Mouse (Mus musculus) kidney, postnatal 10 days (tissue): Measurements from ENCODE around the gene Cnmd.
A peak's percentile ranks its signal among the peaks of the same experiment; 100 is the strongest.

Experiments used
- DNase-seq: peaks from one replicate; pipeline ENCODE4 v3.0.0; 2021; ENCODE audit warnings: mixed read lengths

The Cnmd gene

DNA sequence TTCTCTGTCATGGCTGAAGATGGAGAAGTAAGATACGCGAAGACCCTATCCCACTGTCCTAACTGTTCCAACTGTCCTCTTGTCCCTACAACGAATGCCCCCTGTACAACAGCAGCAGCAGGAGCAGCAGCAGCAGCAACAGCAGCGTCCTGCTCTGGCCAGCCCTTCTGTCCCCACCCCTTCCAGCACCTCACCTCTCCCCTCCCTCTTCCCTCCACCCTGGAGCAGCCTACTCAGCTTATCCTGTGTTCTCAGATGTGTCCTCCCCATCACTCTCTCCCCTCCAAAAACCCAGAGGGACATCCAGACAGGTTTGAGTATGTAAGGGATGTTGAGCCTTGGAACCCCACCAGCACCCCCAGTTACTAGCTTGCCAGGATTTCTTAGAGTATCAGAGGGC is at the start of gene Cnmd:
TSS of gene Cnmd (minus strand) at position 170 of the 400 bp plus-strand sequence.
- DNase-seq: no peak

DNA sequence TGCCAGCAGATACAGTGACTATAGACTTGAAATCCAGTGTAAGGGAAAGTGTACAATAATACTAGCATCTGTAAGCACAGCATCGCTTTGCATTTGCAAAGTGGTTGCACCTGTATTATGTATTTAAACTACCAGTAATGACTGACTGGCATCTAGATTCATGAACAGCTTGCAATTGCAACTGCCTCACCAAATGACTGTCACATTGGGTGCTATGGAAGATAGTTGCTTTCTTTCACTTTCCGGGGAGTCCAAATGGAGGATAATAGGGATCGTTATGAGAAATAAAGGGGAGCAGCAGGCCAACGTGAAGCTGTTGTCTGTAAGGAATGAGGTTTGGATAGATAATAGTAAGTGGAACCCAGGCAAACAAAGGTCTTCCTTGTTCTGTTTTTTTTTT is 49.3 kb upstream of the Cnmd start:
- no peak for DNase-seq

DNA sequence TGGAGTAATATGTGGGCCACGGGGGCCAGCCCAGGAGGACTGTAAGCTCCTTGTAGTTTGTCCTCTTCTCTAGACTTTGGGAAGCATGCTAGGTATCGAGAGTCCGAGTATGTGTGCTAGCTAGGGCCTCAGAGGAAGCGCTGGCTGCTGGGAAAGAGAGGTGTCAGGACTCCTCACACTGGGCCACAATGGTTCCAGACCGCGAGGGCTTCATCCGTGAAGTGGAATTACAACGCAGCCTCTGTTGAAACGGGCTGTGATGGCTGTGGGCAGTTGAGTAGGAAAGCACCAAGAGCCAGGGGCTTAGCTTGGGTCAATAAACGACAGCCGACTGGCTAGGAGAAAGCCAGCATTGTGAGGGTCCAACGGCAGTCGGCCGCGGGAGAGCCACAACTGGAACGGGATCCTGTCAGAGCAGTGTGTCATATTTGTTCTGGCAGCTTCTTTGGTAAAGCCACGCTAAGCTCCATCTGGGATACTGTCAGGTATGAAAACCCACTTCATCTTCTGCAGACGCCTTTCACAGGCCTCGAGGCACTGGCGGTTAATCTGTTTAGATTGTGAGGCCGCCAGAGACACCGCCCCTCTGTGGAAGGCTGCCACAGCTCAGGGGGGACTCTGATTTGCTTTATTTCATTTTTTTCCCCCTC is 41.7 kb upstream of the Cnmd start:
- DNase-seq: no peak

DNA sequence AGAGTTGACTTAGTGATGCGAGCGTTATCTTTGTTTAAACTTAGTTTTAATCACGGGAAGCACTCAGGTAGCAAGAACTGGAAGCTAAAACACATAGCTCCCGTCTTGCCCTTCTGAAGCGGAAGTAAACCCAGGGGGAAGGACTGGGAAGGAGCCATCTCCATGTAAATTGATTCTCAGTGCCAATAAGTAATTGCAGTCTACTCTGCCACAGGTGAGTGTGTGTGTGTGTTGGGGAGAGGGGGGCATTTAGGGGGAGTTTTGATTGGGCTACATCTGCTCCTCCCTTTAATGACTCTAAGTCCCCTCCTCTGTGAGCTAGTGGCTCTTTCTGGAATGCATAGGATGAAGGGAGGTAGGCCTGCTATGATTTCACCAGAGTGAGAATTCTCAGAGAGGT is 39.6 kb upstream of the Cnmd start:
- no peak for DNase-seq

DNA sequence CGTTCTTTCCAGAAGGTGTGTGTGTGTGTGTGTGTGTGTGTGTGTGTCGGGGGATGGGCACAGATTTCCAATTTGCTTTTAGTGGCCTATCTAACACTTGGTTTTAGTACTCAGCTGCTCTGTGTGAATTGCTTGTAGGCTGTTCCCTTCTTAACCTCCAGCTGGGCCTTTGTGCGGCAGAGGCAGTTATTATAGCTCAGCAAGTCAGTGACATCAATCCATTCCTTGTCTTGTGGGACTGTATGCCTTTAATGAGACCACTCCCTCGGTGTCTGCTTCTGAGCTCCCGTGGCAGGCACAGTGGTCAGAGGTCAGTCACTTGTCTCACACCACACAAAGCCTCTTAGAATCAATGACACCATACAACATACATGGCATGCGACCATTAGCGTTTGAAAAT is 39.1 kb upstream of the Cnmd start:
- DNase-seq: no peak

DNA sequence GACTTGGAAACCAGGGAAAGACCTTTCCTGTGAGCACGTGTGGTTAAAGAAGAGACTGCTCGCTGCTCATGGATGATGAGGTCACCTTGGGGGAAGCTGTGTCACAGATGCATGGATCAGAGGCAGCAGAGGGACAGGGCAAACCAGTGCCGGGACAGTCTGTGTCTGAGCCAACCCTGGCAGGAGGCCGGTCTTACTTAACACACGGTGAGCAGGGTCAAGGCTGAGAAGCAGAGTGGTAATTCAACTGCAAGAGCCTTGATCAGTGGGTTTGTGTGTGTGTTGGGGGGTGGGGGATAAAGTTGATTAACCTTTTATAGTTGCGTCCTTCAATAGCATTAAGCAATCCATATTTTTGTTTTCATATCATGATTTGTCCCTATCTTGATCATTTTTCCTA is 37.4 kb upstream of the Cnmd start:
- no peak for DNase-seq

DNA sequence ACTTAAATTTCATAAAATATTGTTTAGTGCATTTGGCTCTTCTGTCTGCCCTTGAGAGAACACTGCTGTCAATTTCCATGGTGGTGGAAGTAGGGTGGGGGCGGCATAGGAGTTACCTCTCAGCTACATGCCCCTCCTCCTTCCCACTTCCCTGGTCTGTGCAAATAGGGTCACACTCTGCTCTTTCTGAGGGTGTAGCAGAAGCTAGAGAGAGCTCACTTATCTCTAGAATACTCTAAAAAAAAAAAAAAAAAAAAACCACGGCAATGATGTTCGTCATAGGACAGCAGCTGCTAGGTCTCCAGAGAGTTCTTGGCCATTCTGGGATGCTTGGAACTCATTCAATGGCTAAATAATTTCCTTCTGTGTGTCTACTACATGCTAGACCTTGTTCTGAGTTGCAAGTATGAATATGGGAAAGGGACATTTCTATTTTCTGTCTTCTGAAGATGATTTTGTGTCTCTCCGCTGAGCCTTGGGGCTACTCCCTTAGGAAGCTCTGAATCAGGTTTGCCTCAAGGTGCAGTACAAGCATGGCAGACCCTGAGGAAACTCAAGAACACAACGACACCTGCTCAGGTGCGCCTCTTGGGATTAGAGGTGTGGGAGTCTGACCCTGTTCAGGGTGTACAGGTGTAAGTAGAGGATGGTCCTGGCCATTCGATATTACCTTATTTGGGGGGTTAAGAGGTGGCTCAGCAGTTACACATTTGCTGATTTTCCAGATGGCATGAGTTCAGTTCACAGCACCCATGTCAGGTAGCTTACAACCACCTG is 28.3 kb upstream of the Cnmd start:
- peak; percentile 8 for DNase-seq

DNA sequence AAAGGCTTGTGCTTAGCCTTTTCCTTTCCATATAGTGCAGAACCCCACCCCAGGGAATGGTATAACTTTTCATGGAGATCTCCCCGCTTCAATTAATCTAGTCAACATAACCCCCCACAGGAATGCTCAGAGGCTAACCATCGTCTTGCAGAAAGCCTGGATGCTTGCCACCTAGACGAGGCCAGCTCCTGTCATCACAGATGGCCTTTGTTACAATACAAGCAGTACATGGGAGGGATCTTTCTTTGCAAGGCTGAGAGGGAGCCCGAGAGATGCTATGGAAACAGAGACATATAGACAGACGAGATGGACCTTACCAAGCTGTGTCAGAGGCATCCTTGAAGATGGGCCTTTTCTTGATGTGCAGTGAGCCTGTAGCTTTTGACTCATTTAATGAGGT is 18.7 kb upstream of the Cnmd start:
- DNase-seq: peak; percentile 41

DNA sequence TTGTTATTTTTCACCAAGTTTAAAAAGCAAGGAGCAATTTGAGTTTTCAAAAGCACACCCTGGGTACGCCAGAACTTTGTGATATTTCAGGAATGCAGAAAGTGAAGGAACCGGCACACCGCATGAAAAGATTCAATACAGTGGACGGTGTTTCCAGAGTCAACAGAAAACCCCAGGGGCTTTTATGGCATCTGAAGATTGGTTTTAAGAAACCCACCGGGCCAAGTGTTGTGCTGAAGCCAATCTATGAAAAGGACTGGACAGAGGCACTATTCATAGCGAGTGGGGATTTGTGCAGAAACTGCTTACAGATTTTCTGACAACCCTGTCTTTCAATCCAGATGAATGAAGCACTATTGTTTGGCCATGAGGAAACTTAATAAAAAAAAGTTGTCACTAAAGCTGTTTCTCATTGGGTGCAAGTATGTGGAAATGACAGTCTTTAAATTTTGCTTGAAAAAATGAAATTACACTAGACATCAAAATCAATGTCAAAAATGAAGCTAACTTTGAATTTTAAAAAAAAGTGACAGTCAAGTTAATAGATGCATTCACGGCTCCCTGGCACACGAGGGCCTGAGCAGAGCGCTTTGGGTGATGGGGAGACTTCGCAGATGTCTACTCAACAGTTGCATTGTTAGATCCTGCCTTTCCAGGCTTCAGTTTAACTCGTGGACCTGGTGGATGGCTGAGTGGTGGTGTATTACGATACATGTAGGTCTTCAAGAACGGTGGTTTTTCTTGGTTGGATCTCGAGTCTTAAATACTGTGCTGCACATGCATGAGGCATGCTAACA is 16.1 kb upstream of the Cnmd start:
- DNase-seq: no peak

DNA sequence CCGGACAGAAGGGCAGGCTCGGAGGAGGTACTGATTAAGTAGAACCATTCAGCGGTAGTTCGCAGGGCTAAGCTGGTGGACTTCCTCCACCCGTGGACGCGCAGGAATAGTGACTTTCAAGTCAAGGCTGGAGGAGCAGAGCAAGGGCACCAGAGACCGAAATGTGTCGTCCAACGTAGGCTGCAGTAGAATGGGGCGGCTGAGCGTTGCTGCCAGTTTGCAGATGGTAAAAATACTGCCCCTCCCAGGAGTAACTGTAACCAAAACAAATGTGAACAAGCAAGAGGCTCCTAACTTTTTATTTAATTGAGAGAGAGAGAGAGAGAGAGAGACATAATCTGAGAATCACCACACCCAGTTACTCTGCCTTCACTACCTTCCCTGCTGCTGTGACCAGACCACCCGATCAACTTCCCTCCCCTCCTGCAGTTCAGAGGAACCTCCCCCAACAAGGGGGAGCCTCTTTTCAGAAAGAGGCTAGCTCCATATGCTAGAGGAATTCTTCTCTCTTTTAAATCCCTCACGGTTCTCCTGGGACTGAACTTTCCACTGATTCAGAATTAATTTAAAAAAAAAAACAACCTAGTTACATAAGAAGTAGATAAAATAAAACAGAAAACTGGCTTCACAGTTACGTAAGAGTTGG is 15.3 kb upstream of the Cnmd start:
- DNase-seq: no peak

DNA sequence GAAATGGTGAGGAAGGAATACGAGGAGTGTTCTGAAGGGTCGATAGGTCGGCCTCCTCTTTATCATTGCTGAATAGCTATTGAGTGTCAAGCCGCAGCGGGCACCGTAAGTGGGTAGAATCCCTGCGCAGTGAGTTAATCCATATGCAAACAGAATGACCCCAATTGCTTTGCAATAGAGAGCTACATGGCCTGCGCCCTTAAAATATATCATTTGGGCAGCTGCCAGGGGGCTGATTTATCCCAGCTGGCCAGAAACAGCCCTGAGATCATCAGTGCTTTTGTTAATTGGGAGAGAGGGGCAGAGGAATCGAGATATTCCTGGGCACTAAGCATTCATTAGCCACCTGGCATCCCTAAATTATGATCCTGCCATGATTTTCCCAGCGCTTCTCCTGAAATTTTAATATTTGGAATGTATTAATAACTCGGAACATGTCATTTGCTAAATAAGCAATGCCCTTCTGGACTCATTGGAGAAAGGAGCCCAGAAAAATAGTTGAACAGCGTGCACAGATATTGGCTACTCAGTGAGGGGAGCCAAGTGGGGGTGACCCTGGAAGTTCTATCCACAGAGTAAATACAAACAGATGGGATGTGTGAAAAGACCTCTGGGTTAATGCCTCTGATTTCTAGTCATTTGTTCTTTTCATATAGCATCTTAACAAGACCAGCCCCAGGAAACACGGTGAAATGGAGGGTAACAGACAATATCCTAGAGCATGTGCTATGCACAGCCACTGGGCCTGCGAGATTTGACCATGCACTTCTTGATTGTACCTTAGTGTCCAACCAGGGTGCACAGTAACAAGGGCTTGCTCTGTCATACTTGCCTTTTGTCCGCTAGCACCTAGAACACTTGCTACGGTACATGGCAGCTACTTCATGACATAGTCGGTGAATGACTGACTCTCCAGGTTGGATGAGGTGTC is 11.4 kb upstream of the Cnmd start:
- DNase-seq: peak; percentile 64

DNA sequence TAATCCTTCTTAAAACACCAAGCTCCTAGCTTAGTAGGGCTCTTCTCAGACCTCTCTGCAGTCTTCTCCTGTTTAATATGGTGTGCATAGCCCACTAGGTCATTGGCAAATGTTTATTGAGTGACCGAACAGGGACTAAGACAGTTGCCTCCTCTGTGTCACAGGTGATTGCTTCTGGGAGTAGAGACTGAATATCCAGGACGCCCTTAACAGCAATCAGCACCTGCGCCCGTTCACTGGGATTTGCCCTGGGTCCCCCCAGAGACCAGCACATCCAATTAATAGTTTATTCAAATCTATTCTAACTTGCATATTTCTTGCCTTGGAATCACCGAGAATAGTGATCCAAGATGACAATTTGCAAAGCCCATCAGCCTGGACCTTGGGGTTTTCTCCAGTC is 10.6 kb upstream of the Cnmd start:
- DNase-seq: no peak

DNA sequence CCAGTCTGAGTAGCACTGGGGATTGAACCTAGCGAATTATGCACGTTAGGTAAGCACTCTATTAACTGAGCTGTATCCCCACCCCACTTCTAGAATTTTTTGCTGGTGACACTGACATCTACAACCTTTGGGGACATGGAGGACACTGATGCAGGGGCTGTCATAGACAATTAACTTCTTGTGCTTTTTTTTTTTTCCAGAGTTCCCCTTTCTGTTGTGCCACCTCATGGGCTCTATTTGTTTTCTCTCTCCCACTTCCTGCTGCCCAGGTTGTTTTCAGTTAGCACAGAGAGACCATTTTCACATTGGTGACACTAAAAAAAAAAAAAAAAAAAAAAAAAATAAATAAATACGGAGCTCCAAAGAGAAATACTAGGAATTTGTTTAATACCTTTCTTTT is 9.0 kb upstream of the Cnmd start:
- no peak for DNase-seq

DNA sequence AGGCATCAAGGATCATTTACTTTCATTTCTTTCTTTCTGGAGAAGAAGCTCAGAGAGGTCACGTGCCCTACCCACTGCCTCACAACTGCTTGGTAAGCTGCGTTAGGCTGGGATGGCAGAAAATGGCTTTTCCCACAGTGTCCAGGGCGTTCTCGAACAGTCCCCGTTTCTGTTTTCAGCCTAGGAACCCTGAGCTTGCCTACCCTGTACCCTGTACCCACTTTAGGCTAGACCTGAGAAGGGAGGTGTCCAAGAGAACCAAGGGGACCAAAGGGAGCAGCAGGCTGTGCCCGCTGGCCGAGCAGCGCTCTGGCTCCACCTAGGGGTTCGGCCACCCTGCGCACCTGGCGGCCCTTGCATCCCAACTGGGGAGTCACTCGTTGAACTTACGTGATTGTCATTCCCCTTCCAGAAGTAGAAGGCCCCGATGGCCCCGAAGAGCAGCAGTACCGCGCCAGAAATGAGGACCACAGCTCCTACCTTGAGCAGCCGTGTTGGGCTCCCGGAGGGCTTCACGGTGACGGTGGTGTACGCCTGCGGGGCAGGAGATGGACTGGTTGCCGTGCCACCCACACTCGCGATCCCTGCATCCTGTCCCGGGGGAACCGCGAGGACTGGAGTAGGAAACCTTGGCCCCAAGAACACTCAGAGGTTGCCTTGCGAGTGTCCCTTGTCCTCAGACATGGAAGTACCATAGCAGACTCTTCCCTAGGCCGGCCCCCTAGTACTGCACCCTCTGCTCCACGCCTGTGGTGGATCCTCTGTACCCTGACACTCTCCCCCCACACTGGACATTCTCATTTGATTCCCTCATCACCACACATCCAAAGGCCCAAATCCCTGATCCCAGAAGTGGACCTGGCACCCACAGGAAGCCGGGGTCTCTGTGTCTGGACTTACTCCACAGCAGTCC is 709 bp downstream of the Cnmd start:
- peak; percentile 81 for DNase-seq

DNA sequence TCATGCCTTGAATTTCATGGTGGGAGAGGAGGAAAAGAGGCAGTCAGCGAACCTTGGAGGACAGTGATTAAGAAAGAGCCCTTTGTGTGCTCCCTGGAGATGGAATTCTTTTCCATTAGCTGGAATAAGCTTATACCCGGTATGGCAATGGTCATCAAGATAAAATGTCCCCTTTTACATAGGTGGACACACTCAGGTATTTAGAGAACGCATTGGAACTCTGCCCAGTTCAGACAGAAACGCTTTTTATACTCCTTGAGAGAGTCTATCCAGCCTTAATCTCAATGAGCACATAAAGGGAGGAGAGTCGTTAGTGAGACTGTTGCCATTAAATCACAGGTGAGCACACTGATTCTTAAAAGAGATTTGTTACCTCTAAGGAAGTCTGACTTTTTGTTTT is 1.5 kb downstream of the Cnmd start:
- no peak for DNase-seq

DNA sequence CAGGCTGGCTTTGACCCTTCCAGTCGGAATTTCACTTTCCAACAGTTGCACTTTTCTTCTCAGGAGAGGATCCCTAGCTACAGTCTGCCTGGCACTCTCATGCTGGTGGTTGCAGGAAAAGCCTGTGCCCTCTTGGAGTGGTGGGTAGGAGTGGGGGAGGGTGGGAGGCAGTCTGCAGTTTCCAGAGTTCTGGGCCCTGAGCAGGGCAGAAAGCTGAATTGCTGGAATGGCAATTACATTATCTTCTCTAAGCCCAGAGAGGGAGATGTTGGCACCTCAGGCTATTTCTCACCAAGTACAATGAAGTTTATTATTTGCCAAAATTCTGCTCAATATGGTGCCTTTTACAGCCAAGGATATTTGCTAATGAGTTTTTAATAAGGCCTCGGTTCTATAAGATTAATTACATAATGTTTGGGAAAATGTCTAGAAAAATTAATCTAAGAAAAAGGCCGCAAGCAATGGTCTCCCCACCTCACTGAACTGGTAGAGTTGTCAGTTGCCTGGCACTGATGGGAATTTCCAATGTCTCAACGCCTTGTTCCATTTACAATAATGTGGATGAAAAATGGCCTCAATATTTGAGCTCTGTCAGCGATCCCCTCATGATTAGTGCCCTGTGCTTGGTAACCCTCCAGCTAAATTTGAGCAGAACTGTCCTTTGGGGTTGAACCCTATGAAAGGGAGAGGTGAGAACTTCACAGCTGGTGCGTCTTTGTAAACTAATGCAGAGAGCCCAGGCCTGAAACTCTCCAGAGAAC is 3.0 kb downstream of the Cnmd start:
- DNase-seq: no peak

DNA sequence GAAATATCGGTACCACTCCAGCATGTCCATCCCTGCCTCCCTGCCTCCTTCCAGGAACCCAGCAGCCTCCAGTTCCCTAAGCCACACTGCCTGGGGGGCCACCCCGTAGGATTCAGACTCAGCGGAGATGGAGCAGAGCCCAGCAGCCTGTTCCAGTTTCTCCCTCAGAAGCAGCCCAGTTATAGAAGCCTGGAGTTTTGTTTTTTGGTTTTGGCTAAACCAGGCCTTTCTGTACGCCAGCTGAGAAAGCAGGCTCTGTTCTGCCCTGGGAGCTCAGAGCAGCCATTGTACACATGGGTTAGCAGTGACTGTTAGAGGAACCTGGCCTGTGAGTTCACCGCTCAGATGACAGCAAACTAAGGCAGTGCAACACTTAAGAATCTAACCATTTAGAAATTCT is 3.7 kb downstream of the Cnmd start:
- no peak for DNase-seq

DNA sequence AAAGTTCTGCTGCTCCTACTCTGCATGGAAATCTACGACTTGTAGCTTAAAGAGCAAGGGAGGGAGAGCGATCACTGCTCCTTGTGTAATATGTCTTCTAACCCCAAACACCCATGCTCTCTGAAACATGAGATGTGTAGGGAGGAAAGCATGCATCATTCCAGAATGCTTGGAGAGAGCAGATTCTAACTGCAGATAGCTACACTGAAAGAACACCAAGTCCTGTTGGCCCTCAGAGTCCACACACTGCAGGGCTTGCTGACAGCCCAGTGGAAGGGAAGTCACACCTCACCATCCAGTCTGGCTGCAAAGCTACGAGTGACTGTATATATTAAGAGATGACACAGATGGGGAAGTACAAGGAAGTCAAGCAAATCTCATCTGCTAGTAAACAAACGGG is 9.3 kb downstream of the Cnmd start:
- DNase-seq: no peak

DNA sequence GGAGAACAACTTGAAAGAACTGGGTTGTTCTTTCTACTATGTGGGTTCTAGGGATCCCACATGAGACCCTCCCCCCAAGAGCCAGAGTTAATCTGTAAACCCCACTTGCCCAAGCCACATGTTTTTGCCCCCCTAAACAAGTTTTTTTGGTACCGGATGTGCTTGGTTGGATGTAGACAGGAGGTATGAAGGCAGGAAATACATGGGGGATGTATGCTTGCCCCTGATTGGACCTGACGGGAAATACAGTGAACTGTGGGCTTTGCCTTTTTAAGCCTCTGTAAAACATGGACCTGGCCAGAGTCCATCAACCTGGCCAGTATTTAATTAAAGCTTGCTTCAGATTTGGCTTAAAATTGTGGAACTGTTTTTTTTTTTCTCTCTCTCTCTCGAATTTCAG is 12.3 kb downstream of the Cnmd start:
- DNase-seq: no peak

DNA sequence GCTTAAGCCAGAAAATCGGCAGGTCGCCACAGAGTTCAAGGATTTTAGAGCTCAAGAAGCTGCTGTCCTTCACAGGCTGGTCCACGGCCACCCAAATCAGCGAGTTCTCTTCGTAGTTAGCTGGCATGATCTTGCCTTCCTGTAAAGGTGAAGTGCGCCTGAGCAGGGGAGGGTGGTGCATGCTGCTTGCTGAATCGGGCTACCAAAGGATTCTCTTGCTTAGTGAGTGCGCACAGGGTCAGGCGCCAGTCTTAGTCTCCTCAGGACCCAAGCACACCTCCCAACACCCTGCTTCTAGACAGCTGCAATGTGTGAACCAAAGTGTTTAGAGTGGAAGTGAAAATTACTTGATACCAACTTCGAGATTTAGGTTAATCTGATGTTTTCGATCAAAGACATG is 16.6 kb downstream of the Cnmd start:
- no peak for DNase-seq
